Mouse (Mus musculus): ENCODE measurements around the gene Mrpl2. TPM values are rescaled to one million over a fixed set of nuclear protein-coding genes. Genes with fewer than 3 reads are reported as not detected.

Gene Mrpl2
- polyA plus RNA-seq, 1 experiment: 33.5 TPM

DNA sequence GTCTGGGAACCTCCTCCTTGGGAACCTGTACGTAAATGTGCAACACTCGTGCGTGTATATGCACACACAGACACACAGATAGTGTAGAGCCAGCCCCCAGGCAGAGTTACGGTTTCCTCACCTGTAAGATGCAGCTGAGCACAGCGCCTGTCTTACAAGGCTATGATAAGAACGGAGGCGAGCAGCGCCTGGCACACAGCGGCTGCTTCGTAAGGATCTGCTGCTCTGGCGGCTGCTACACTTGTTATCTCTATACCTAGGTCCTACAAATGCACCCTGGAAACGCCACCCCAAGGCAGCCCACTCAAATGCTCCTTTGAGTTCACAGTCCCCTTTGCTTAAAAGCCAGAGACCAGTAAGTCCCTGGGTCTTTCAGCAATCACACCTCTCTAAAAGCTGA lies 44.6 kb downstream of the Mrpl2 start:
- Histone ChIP-seq H3K4me3 (ENCODE audit: insufficient read depth, low read length) (no peak overlapping the region), H3K4me1 (ENCODE audit: control insufficient read depth, insufficient read depth, low read length) (no peaks in the 10 kb centered on the region), H3K27ac (ENCODE audit: insufficient read depth, low read length) (no peak overlapping the region)
- TF ChIP-seq POLR2A (IDR thresholded peaks at IDR 0.05; ENCODE audit: low read depth, low read length) (no peak), CTCF (IDR thresholded peaks at IDR 0.05; ENCODE audit: borderline replicate concordance, insufficient read depth, low read length) (no peak)

DNA sequence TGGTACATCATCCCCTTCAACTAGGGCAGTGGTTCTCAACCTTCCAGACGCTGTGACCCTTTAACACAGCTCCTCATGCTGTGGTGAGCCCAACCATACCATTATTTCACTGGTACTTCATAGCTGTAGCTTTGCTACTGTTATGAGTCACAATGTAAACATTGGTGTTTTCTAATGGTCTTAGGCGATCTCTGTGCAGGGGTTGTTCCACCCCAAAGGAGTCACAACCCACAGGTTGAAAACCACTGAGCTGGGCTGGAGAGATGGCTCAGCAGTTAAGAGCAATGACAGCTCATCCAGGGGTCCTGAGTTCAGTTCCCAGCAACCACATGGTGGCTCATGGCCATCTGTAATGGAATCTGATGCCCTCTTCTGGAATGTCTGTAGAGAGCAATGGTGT lies 45.4 kb downstream of the Mrpl2 start:
- no peak for TF ChIP-seq CTCF (IDR thresholded peaks at IDR 0.05; ENCODE audit: borderline replicate concordance, insufficient read depth, low read length)
- Histone ChIP-seq H3K4me3 (ENCODE audit: insufficient read depth, low read length) (no peak overlapping the region), H3K27ac (ENCODE audit: insufficient read depth, low read length) (no peak overlapping the region), H3K4me1 (ENCODE audit: control insufficient read depth, insufficient read depth, low read length) (no peaks in the 10 kb centered on the region)

DNA sequence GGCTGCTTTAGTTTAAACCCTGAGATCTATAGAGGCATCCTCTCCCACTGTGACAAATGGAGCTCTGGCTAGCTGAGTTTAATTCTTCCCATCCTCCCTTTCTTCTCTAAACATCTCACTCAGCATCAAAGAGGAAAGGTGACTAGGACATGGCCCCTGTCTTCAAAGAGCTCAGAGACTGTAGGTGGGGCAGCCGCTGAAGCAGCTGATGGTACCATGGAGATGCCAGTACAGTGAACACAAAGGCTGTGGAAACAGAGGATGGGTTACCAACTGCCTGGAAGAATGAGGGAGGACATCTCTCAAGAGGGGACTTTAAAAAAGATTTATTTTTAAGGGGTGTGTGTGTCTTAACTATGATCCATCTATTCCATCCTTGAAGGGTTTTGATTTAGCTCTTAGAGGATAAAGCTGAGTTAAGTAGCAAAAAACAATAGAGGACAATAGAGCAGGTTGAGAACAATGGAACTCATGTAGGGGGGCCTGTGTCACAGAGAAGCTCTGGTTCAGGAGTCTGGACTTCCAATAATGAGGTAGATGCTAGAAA lies 48.6 kb downstream of the Mrpl2 start:
- H3K4me3 ChIP-seq (ENCODE audit: insufficient read depth, low read length): no peak overlapping the region
- TF ChIP-seq POLR2A (IDR thresholded peaks at IDR 0.05; ENCODE audit: low read depth, low read length): no peak
- TF ChIP-seq CTCF (IDR thresholded peaks at IDR 0.05; ENCODE audit: borderline replicate concordance, insufficient read depth, low read length): no peak

DNA sequence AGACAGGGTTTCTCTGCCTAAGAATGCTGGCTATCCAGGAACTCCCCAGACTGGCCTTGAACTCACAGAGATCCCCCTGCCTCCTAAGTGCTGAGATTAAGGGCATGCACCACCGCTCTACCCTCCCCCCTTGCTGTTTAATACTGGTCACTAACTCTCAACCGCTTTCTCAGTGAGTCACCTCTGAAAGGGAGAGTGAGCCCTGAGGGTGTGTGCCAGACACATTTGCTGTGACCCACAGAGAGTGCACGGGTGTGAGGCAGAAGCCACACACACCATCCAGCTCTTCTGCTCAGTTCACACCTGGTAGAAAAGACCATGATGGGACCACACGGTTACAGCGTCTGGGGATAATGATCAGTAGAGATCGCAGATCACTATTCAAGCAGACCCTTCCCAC lies 52.5 kb downstream of the Mrpl2 start:
- Histone ChIP-seq H3K27ac (ENCODE audit: insufficient read depth, low read length) (no peak overlapping the region), H3K4me1 (ENCODE audit: control insufficient read depth, insufficient read depth, low read length) (peaks cover 11% of the 10 kb centered on the region), H3K4me3 (ENCODE audit: insufficient read depth, low read length) (no peak overlapping the region)
- no peak for TF ChIP-seq POLR2A (IDR thresholded peaks at IDR 0.05; ENCODE audit: low read depth, low read length)
- no peak for TF ChIP-seq CTCF (IDR thresholded peaks at IDR 0.05; ENCODE audit: borderline replicate concordance, insufficient read depth, low read length)

More for the DNA sequence above, 48.6 kb downstream of the Mrpl2 start:
- Histone ChIP-seq H3K27ac (ENCODE audit: insufficient read depth, low read length) (no peak overlapping the region), H3K4me1 (ENCODE audit: control insufficient read depth, insufficient read depth, low read length) (peaks cover 9% of the 10 kb centered on the region)

DNA sequence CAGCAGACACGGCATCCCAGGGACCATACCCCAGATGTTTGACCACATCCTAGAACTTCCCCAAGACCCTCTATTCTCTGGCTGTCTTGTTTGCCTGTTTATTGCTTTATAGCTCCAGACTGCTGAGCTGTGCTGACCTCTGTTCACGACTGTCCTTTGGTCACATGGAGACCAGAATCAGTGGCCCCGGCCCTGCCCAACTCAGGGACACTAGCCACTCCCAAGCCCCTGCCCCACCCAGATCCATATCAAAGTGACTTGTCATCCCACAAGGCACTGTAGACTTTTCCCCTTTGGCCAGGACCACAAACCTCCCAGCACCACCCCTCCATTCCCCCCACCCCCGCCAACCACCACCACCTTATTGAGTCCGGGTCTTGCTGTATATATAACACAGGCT lies 53.2 kb downstream of the Mrpl2 start:
- H3K27ac ChIP-seq (ENCODE audit: insufficient read depth, low read length): no peak overlapping the region
- peaks cover 11% of the 10 kb centered on the region for H3K4me1 ChIP-seq (ENCODE audit: control insufficient read depth, insufficient read depth, low read length)
- TF ChIP-seq POLR2A (IDR thresholded peaks at IDR 0.05; ENCODE audit: low read depth, low read length) (no peak), CTCF (IDR thresholded peaks at IDR 0.05; ENCODE audit: borderline replicate concordance, insufficient read depth, low read length) (no peak)
- H3K4me3 ChIP-seq (ENCODE audit: insufficient read depth, low read length): no peak overlapping the region

Other genes starting within 250 kb of the Mrpl2 start
- gene Crip3, start 217.3 kb upstream of the Mrpl2 start, polyA plus RNA-seq (2011; ENCODE audit: insufficient read length, low read depth, missing spikeins): not detected in 2 replicates
- not detected in 2 replicates for gene Slc22a7, start 207.8 kb upstream of the Mrpl2 start, polyA plus RNA-seq (2011; ENCODE audit: insufficient read length, low read depth, missing spikeins)
- gene Ttbk1, start 158.6 kb upstream of the Mrpl2 start, polyA plus RNA-seq (2011; ENCODE audit: insufficient read length, low read depth, missing spikeins): 0.27 and 0.35 TPM in 2 replicates
- 7.2 and 9.9 TPM in 2 replicates for gene Dnph1, start 149.5 kb upstream of the Mrpl2 start, polyA plus RNA-seq (2011; ENCODE audit: insufficient read length, low read depth, missing spikeins)
- 5.7 and 8.6 TPM in 2 replicates for gene Cul9, start 99.8 kb upstream of the Mrpl2 start, polyA plus RNA-seq (2011; ENCODE audit: insufficient read length, low read depth, missing spikeins)
- gene Srf, start 90.1 kb upstream of the Mrpl2 start, polyA plus RNA-seq (2011; ENCODE audit: insufficient read length, low read depth, missing spikeins): 50.9 and 61.2 TPM in 2 replicates
- 145 and 172 TPM in 2 replicates for gene Ptk7, start 16.7 kb upstream of the Mrpl2 start, polyA plus RNA-seq (2011; ENCODE audit: insufficient read length, low read depth, missing spikeins)
- 6.5 and 7.2 TPM in 2 replicates for gene Klc4, start 207 bp upstream of the Mrpl2 start, polyA plus RNA-seq (2011; ENCODE audit: insufficient read length, low read depth, missing spikeins)
- 63.6 and 64.4 TPM in 2 replicates for gene Cul7, start 4.1 kb downstream of the Mrpl2 start, polyA plus RNA-seq (2011; ENCODE audit: insufficient read length, low read depth, missing spikeins)
- gene Rrp36, start 28.1 kb downstream of the Mrpl2 start, polyA plus RNA-seq (2011; ENCODE audit: insufficient read length, low read depth, missing spikeins): 29.9 and 32.3 TPM in 2 replicates
- 111 and 122 TPM in 2 replicates for gene Mea1, start 32.6 kb downstream of the Mrpl2 start, polyA plus RNA-seq (2011; ENCODE audit: insufficient read length, low read depth, missing spikeins)
- gene Klhdc3, start 34.7 kb downstream of the Mrpl2 start, polyA plus RNA-seq (2011; ENCODE audit: insufficient read length, low read depth, missing spikeins): 54.6 and 62.1 TPM in 2 replicates
- gene Ppp2r5d, start 58.9 kb downstream of the Mrpl2 start, polyA plus RNA-seq (2011; ENCODE audit: insufficient read length, low read depth, missing spikeins): 57.6 and 72.1 TPM in 2 replicates
- 11.1 and 13.1 TPM in 2 replicates for gene Pex6, start 65.2 kb downstream of the Mrpl2 start, polyA plus RNA-seq (2011; ENCODE audit: insufficient read length, low read depth, missing spikeins)
- not detected in 2 replicates for gene Gnmt, start 82.9 kb downstream of the Mrpl2 start, polyA plus RNA-seq (2011; ENCODE audit: insufficient read length, low read depth, missing spikeins)
- gene Cnpy3, start 106.0 kb downstream of the Mrpl2 start, polyA plus RNA-seq (2011; ENCODE audit: insufficient read length, low read depth, missing spikeins): 29.5 and 29.9 TPM in 2 replicates
- gene Ptcra, start 117.5 kb downstream of the Mrpl2 start, polyA plus RNA-seq (2011; ENCODE audit: insufficient read length, low read depth, missing spikeins): not detected in 2 replicates
- 13.9 and 17.9 TPM in 2 replicates for gene 2310039H08Rik, start 126.4 kb downstream of the Mrpl2 start, polyA plus RNA-seq (2011; ENCODE audit: insufficient read length, low read depth, missing spikeins)
- 115 and 117 TPM in 2 replicates for gene Rpl7l1, start 136.4 kb downstream of the Mrpl2 start, polyA plus RNA-seq (2011; ENCODE audit: insufficient read length, low read depth, missing spikeins)
- 9.4 and 14.0 TPM in 2 replicates for gene Bicral, start 212.3 kb downstream of the Mrpl2 start, polyA plus RNA-seq (2011; ENCODE audit: insufficient read length, low read depth, missing spikeins)
- 11.5 and 16.5 TPM in 2 replicates for gene Tbcc, start 244.5 kb downstream of the Mrpl2 start, polyA plus RNA-seq (2011; ENCODE audit: insufficient read length, low read depth, missing spikeins)

Measured in embryonic fibroblast, embryonic 13.5 days (primary cell).